Mouse (Mus musculus) spleen, postnatal 4 days (tissue): ENCODE data around the gene Slc11a2.
A peak's percentile ranks its signal among the peaks of the same experiment; 100 is the strongest.

Experiments
- DNase-seq, 2 experiments: peaks; one replicate each; pipeline ENCODE4 v3.0.0; 2022; ENCODE audit warnings: low spot score in 2 of 2

Slc11a2 gene

DNA sequence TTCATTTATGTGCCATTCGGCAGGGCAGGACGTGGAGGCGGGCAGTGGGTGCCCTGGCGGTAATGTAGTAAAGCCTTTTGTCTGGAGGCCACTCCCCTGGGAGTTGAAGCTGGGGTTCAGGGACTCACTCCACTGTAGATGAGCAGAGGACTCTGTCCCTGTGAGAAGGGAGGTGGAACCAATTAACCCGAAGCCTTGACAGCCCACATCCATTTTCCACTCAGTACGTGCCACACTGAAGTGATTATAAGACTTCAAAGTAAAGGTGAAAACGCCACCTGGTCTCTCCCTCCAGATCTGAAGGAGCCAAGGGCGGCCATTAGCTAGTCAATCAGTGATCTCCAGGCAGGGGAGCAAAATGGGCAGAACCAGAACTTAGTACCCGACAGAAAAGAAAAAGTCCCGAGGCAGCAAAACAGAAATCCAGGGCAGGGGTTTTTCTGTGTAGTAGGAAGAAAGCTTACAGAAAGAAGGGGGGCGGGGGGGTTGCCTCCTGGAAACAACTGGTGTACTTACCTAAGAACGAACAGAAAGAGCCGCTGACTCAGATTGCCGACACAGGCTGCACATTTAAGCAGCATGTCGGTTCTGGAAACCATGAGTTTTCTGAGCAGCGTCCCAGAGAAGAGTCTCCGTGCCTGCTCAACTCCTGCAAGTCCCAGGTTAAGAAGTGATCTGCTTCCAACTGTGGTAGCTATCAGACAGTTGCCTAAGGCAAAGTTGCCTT, at the start of gene Slc11a2:
TSS of gene Slc11a2 (minus strand) at position 677 of the 727 bp plus-strand sequence.
- no peak for DNase-seq

DNA sequence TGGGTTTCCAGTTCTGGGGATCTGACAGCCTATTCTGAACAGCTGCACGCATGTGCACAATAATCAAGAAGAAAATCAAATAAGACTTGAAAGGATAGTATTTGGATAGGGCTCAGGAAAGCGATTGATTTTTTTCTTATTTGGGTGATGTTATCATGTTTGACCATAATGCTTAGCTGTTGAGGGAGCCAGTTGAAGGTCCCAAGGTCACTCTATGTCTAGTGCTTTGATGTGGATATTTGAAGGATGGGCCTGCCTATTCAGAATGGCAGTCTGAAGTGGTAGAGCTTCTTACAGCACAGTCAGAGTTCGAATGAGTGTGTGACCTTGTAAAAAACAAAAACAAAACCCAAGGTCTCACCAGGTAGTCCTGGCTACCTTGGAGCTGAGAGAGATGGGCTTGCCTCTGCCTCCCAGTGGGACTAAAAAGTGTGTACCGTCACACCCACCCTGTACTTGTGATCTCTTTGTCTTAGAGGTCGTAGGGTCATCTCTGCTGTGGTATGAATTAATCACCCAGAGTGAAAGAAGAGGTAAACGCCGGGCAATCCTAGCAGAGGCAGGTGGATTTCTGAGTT, 49.1 kb upstream of the Slc11a2 start:
- DNase-seq: no peak

- no peak for DNase-seq
These were observed 45.2 kb upstream of the Slc11a2 start for GRCm38 (mm10) chr15:100470037-100470436.

DNA sequence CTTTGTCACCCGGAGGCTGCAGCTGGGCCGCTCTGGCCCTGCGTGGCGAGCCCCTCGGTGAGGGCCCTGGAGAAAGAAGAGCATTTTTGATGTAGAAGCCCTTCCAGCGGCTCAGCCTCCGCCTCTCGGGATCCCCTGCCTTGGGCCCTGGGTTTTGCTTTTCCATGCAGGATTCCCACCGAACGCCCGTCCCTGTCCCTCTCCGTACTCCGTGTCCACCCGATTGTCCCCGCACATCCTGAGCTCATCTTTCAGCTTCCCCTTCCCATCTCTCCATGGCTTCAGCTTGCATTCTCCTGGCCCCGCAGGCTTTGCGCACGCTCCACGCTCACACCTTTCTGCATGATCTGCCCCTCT, 44.3 kb upstream of the Slc11a2 start:
- DNase-seq: no peak

GRCm38 (mm10) chr15:100468295-100469188, 43.7 kb upstream of the Slc11a2 start, which contains the start of gene Letmd1:
TSS of gene Letmd1 (plus strand) at chr15:100469023.
- peak; percentile 78 to 92 for DNase-seq

DNA sequence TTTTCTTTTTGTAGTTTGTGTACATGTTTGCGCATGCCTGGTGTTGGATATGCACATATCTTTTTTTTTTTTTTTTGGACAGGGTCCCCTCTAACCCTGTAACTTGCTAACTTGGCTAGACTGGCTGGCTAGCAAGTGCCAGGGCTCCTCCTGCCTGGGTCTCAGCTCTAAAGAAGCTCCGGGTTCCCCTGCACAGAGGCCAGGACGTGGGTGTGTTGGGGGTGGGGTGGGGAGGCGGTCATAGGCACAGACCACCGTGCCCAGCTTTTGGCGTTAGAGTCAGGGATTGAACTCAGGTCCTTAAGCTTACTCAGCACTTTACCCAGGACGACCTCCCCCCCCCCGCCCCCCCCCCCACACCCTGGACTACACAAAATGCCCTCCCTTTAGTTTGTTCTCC, 42.9 kb upstream of the Slc11a2 start:
- DNase-seq: no peak

GRCm38 (mm10) chr15:100465432-100465831, 40.6 kb upstream of the Slc11a2 start:
- DNase-seq: no peak

DNA sequence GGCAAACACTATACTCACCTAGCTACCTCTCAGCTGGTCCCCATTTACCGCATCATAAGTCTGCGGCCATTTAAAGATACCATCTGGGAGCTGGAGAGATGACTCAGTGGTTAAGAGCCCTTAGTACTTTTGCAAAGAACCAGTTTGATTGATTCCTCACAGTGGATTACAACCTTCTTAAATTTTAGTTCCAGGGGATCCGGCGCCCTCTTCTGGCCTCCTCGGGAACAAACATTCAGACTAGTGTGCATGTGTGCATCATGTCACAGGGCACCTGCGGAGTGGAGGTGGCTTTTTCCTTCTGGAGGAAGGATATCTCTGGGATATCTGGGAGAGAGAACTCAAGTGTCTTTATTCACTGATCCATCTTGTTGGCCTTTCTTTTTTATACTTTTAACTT, 38.8 kb upstream of the Slc11a2 start:
- DNase-seq: peak; percentile 67 to 85

DNA sequence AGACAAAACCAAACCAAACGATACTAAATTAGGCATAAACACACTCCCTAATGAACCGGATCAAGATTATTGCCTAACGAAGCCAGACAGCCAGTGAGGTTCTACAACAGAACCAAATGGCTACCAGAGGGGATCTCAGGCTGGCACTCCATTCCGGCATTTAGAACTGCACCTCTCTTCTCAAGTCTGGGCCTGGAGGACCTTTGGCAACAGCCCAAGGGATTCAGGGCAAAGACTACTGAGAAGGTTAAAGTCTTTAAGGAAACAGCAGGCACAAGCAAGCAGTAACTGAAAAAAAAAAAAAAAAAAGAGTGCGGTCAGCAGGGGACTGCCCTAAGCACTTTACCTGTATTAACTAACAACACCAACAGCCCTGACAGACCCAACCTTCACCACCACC, 37.2 kb upstream of the Slc11a2 start:
- DNase-seq: no peak

- DNase-seq: no peak
These were observed 36.8 kb upstream of the Slc11a2 start for GRCm38 (mm10) chr15:100461646-100462045.

GRCm38 (mm10) chr15:100460942-100461341, 36.1 kb upstream of the Slc11a2 start:
- peak in 1 of 2 experiments; percentile 51 for DNase-seq

- peak; percentile 67 to 87 for DNase-seq
These were observed 33.2 kb upstream of the Slc11a2 start for GRCm38 (mm10) chr15:100458055-100458454.

GRCm38 (mm10) chr15:100457340-100457739, 32.5 kb upstream of the Slc11a2 start:
- peak; percentile 75 to 94 for DNase-seq

DNA sequence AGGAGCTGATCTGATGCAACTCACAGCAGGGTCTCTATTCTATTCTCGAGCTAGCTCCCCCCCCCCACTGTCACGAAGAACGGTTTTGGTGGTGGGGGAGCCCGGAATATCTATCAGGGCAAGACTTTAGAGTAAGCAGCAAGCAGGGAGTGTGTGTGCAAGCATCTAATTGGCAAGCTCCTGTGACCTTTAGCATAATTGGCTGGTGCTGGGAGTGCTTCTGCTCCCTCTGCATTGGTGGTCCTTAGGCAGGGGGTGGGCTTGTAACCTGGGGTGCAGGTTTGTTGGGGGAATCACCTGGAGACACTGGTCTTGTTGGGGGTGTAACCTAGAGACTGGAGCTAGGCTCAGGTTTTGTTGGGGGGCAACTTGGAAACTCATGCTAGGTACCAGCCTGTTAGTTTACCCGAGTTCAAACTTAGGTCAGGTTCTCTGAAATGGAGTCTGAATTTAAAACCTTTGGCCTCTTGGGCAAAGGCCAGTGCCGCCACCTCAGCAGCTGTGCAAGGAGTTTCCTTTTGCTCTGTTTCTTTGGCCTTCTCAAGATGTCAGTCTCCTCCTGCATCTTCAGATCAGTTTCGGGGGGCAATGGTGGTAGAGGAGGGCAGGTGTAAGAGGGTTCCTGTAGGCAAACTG, 31.6 kb upstream of the Slc11a2 start:
- DNase-seq: no peak

GRCm38 (mm10) chr15:100452486-100452885, 27.6 kb upstream of the Slc11a2 start:
- no peak for DNase-seq

- DNase-seq: no peak
These were observed 26.4 kb upstream of the Slc11a2 start for GRCm38 (mm10) chr15:100451245-100451644.

GRCm38 (mm10) chr15:100449495-100449894, 24.6 kb upstream of the Slc11a2 start:
- no peak for DNase-seq

GRCm38 (mm10) chr15:100448572-100448971, 23.7 kb upstream of the Slc11a2 start:
- no peak for DNase-seq

GRCm38 (mm10) chr15:100446887-100447286, 22.0 kb upstream of the Slc11a2 start:
- DNase-seq: no peak

GRCm38 (mm10) chr15:100443126-100443922, 18.5 kb upstream of the Slc11a2 start:
- DNase-seq: peak; percentile 80 to 86

DNA sequence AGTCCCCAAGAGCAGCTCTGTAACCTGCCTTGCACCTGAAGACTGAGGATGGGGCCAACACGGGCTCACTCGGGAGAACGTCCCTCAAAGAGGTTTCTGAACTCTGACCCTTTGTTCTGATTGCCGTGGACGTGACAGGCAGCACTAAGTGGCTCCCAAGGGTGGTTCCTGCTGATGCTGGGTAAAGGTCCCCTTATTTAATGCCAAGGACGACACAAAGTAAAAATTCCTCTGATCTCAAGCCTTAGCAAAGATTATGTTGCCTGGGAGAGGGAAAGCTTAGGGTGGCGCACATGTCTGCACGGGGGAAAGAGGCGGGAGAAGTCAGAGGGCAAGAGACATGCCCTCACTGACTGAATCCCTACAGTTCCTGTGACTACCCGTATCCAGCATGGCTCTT, 11.6 kb upstream of the Slc11a2 start:
- no peak for DNase-seq
